Mouse (Mus musculus) lung, postnatal 0 days (tissue): ENCODE results near the gene Armc12.

Experiments used
- CTCF ChIP-seq: IDR thresholded peaks from 2 replicates; pipeline ENCODE4 v1.5.1; 2016; ENCODE audit warnings: antibody characterized with exemption, mild to moderate bottlenecking
- EP300 ChIP-seq: IDR thresholded peaks from 2 replicates; pipeline ENCODE4 v1.6.1; 2016; ENCODE audit warnings: antibody characterized with exemption, mild to moderate bottlenecking, control low read depth

DNA sequence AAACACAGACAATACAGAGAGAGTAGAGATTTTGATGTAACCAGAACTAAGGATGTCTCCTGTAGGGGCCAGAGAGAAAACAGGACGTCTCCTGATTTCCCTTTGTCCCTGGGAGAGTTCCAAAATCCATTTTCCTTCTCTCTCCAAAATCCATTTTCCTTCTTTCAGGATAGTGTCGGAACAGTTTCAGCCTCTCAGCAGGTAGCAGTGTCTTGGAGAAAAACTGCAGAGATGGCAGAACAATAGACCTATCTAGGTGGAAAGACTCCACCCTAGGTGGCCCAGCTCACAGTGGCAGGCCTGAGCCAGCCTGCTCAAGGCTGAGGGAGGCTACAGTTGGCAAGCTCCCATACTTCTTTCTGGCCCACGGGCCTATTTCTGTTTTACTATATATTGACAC, 36.9 kb downstream of the Armc12 start:
- no peak for TF ChIP-seq EP300
- no peak for TF ChIP-seq CTCF
